Mouse (Mus musculus): ENCODE measurements around the gene Slamf8. TPM values are rescaled to one million over a fixed set of nuclear protein-coding genes. Genes with fewer than 3 reads are reported as not detected.

Slamf8 gene
- polyA plus RNA-seq, 1 experiment: 3.7 TPM

- DNase-seq (ENCODE audit: low spot score): no peak
Observed at GRCm38 (mm10) chr1:172532551-172532950, 57.8 kb downstream of the Slamf8 start.

Other genes starting within 250 kb of the Slamf8 start
- gene Kcnj10, start 249.4 kb downstream of the Slamf8 start, polyA plus RNA-seq (2012; rRNA removed): 0.39 and 0.52 TPM in 2 replicates
- 10.3 and 11.5 TPM in 2 replicates for gene Pigm, start 214.0 kb downstream of the Slamf8 start, polyA plus RNA-seq (2012; rRNA removed)
- 5.1 and 6.9 TPM in 2 replicates for gene Slamf9, start 115.2 kb downstream of the Slamf8 start, polyA plus RNA-seq (2012; rRNA removed)
- 12.5 and 14.1 TPM in 2 replicates for gene Igsf9, start 108.8 kb downstream of the Slamf8 start, polyA plus RNA-seq (2012; rRNA removed)
- 139 and 175 TPM in 2 replicates for gene Tagln2, start 90.5 kb downstream of the Slamf8 start, polyA plus RNA-seq (2012; rRNA removed)
- 0.66 and 1.2 TPM in 2 replicates for gene Cfap45, start 69.8 kb downstream of the Slamf8 start, polyA plus RNA-seq (2012; rRNA removed)
- gene Vsig8, start 34.6 kb downstream of the Slamf8 start, polyA plus RNA-seq (2012; rRNA removed): 0.40 and 0.50 TPM in 2 replicates
- gene Fcrl6, start 12.0 kb upstream of the Slamf8 start, polyA plus RNA-seq (2012; rRNA removed): not detected in 2 replicates
- gene Dusp23, start 42.4 kb upstream of the Slamf8 start, polyA plus RNA-seq (2012; rRNA removed): 18.2 and 20.3 TPM in 2 replicates
- gene Crp, start 107.5 kb upstream of the Slamf8 start, polyA plus RNA-seq (2012; rRNA removed): not detected in 2 replicates